Mouse (Mus musculus) urinary bladder, postnatal 14 days (tissue): Measurements from ENCODE around the gene Gm21936.
"Not testable (repeated sequence)": the region's sequence is repeated elsewhere in the genome, so short reads cannot be mapped to it uniquely, and the experiment has no call there.

Experiments used
- DNase-seq: peaks from one replicate; pipeline ENCODE4 v3.0.0; 2021; ENCODE audit warnings: low spot score

Gm21936 gene

GRCm38 (mm10) chr12:87795212-87795611 is at the start of gene Gm21936:
Gene Gm21936 (plus strand): TSS chr12:87795512.
- not testable (repeated sequence) for DNase-seq

- DNase-seq, result not testable (repeated sequence)
Observed at GRCm38 (mm10) chr12:87775655-87776054, 19.7 kb upstream of the Gm21936 start, which contains the start of gene Gm21319. Gene Gm21319 (minus strand): TSS chr12:87775755.

GRCm38 (mm10) chr12:87797971-87798370 is 2.7 kb downstream of the Gm21936 start:
- not testable (repeated sequence) for DNase-seq

GRCm38 (mm10) chr12:87816277-87816676 is 21.0 kb downstream of the Gm21936 start, which contains the start of gene BB287469:
Gene BB287469 (plus strand): TSS chr12:87816577.
- DNase-seq, result not testable (repeated sequence)

- DNase-seq, result not testable (repeated sequence)
Observed at GRCm38 (mm10) chr12:87842239-87842638, 46.9 kb downstream of the Gm21936 start, which contains the start of gene Gm2001. Gene Gm2001 (minus strand): TSS chr12:87842339.
